Mouse (Mus musculus): ENCODE data around the gene Apeh. TPM values are rescaled to one million over a fixed set of nuclear protein-coding genes. Genes with fewer than 3 reads are reported as not detected.

Apeh gene
- polyA plus RNA-seq, 1 experiment from 2014 or later: 57.9 TPM

DNA sequence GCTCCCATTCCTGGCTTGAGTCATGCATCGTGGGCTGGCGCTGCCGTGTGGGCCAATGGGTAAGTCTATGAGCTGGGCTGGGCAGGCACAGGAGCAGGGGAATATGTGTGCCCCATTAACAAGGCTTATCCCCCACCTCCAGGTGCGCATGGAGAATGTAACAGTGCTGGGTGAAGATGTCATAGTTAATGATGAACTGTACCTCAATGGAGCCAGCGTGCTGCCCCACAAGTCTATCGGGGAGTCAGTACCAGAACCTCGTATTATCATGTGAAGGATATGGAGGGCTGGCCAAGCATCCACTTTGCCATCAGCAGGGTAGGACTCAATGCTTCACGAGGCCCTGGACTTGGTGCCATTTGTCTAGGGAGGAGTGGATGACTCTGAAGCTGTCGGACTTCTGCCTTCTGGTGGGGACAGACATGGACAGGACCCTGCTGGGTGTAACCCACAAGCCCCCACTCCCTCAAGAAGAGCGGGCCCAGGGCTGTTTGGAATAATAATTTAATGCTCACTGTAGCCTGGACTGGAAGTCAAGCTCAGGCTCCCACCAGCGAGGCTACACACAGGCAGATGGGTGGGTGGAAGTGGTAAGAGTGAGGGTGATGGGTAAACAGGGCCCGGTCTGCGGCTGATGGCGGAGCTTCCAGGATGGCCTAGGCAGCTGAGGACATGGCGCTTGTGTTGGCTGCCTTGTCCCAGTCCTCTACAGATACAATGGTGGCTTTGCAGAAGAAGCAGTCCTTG is 43.0 kb downstream of the Apeh start:
- no peak for ATAC-seq (ENCODE audit: insufficient number of reproducible peaks, insufficient read depth, low FRiP score, low TSS enrichment, low read depth)
- Histone ChIP-seq H3K4me3 (replicated peaks) (no peak overlapping the region), H3K4me1 (replicated peaks) (peaks cover 26% of the 10 kb centered on the region), H3K9me3 (no peaks in the 10 kb centered on the region), H3K9ac (replicated peaks) (no peak overlapping the region), H3K27ac (no peak overlapping the region), H3K27me3 (no peaks in the 10 kb centered on the region), H3K4me2 (no peak overlapping the region), H3K36me3 (peaks cover 68% of the 10 kb centered on the region)
- 93% methylated on average over 15 of the region's 15 CpGs for whole genome bisulfite sequencing

- H3K36me3 ChIP-seq: peaks cover 68% of the 10 kb centered on the region
- no peak for ATAC-seq (ENCODE audit: insufficient number of reproducible peaks, insufficient read depth, low FRiP score, low TSS enrichment, low read depth)
- H3K27me3 ChIP-seq: no peaks in the 10 kb centered on the region
- peak overlapping the region; percentile 93 for H3K4me2 ChIP-seq
- H3K4me3 ChIP-seq (replicated peaks): peak overlapping the region; percentile 74
- H3K4me1 ChIP-seq (replicated peaks): peaks cover 26% of the 10 kb centered on the region
- peak overlapping the region; percentile 69 for H3K9ac ChIP-seq (replicated peaks)
- H3K27ac ChIP-seq: peak overlapping the region; percentile 68
- 41% methylated on average over 15 of the region's 15 CpGs for WGBS
- no peaks in the 10 kb centered on the region for H3K9me3 ChIP-seq
Measured at GRCm38 (mm10) chr9:108049561-108050251, 44.7 kb downstream of the Apeh start.

GRCm38 (mm10) chr9:108049016-108049455 is 45.4 kb downstream of the Apeh start, which contains the start of gene Gmppb:
Gene Gmppb (plus strand): TSS chr9:108049242.
- peak; percentile 91 for ATAC-seq (ENCODE audit: insufficient number of reproducible peaks, insufficient read depth, low FRiP score, low TSS enrichment, low read depth)
- H3K9ac ChIP-seq (replicated peaks): peak within 1 kb of the TSS; percentile 69
- under 1% methylated on average over 37 of the region's 39 CpGs for WGBS
- H3K4me3 ChIP-seq (replicated peaks): peak within 1 kb of the TSS; percentile 74
- H3K4me1 ChIP-seq (replicated peaks): peaks cover 26% of the 10 kb centered on the region
- H3K27ac ChIP-seq: peak within 1 kb of the TSS; percentile 78
- H3K4me2 ChIP-seq: peak within 1 kb of the TSS; percentile 93
- no peaks in the 10 kb centered on the region for H3K9me3 ChIP-seq
- no peaks in the 10 kb centered on the region for H3K27me3 ChIP-seq
- H3K36me3 ChIP-seq: peaks cover 64% of the 10 kb centered on the region

DNA sequence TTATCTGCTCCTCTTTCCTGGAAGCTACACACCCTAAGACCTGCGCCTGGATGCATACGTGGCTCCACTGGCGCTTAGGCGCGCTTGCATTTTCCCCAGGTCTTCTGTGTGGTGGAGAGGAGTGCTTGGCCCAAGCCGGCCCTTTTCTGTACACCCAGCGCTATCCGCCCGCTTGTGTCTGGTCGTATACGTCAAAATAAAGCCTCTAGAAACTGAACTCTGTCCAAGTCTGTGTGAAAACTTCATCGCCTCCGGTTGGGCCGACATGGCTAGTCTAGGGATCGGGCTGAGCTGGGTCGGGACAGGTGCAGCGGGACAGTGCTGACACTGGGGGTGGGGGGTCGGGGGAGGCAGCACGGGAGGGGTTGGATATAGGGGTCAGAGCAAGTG is 45.8 kb downstream of the Apeh start:
- H3K36me3 ChIP-seq: peaks cover 61% of the 10 kb centered on the region
- peaks cover 26% of the 10 kb centered on the region for H3K4me1 ChIP-seq (replicated peaks)
- H3K4me3 ChIP-seq (replicated peaks): peak overlapping the region; percentile 74
- H3K4me2 ChIP-seq: peak overlapping the region; percentile 93
- H3K27me3 ChIP-seq: no peaks in the 10 kb centered on the region
- peak; percentile 57 for ATAC-seq (ENCODE audit: insufficient number of reproducible peaks, insufficient read depth, low FRiP score, low TSS enrichment, low read depth)
- H3K9ac ChIP-seq (replicated peaks): peak overlapping the region; percentile 44; the same call in 1 of the 2 replicates
- H3K27ac ChIP-seq: peak overlapping the region; percentile 78
- 3% methylated on average over 19 of the region's 19 CpGs for WGBS
- H3K9me3 ChIP-seq: no peaks in the 10 kb centered on the region

GRCm38 (mm10) chr9:108047601-108048565 is 46.5 kb downstream of the Apeh start:
- Histone ChIP-seq H3K4me1 (replicated peaks) (peaks cover 20% of the 10 kb centered on the region), H3K4me3 (replicated peaks) (peak overlapping the region; percentile 74), H3K9me3 (no peaks in the 10 kb centered on the region), H3K27ac (peak overlapping the region; percentile 78), H3K36me3 (peaks cover 63% of the 10 kb centered on the region), H3K27me3 (no peaks in the 10 kb centered on the region), H3K4me2 (peak overlapping the region; percentile 93), H3K9ac (replicated peaks) (peak overlapping the region; percentile 44; the same call in 1 of the 2 replicates)
- 46% methylated on average over 17 of the region's 17 CpGs for WGBS
- no peak for ATAC-seq (ENCODE audit: insufficient number of reproducible peaks, insufficient read depth, low FRiP score, low TSS enrichment, low read depth)

DNA sequence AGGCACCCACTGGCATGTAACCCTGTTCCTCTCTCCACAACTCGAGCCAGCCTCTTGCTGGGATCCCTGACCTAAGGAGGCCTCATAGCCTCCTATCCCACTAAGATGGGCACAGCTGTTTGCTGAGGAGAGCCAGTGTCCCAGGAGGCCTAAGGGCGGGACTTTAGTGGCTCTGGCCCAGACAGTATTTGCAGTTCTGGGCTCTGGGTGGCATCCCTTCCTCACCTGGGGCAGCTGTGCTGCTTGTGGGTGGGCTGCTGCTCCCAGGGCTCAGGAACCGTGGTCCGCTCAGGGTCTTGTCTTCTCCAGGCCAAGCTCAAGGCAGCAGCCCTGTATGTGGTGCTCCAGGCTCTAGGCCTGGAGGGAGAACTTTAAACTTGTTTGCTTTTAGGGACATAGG is 47.8 kb downstream of the Apeh start:
- 84% methylated on average over 4 of the region's 4 CpGs for WGBS
- Histone ChIP-seq H3K27ac (no peak overlapping the region), H3K9ac (replicated peaks) (no peak overlapping the region), H3K4me3 (replicated peaks) (no peak overlapping the region), H3K4me1 (replicated peaks) (peaks cover 20% of the 10 kb centered on the region), H3K9me3 (no peaks in the 10 kb centered on the region), H3K36me3 (peaks cover 69% of the 10 kb centered on the region), H3K27me3 (no peaks in the 10 kb centered on the region), H3K4me2 (no peak overlapping the region)
- ATAC-seq (ENCODE audit: insufficient number of reproducible peaks, insufficient read depth, low FRiP score, low TSS enrichment, low read depth): no peak

DNA sequence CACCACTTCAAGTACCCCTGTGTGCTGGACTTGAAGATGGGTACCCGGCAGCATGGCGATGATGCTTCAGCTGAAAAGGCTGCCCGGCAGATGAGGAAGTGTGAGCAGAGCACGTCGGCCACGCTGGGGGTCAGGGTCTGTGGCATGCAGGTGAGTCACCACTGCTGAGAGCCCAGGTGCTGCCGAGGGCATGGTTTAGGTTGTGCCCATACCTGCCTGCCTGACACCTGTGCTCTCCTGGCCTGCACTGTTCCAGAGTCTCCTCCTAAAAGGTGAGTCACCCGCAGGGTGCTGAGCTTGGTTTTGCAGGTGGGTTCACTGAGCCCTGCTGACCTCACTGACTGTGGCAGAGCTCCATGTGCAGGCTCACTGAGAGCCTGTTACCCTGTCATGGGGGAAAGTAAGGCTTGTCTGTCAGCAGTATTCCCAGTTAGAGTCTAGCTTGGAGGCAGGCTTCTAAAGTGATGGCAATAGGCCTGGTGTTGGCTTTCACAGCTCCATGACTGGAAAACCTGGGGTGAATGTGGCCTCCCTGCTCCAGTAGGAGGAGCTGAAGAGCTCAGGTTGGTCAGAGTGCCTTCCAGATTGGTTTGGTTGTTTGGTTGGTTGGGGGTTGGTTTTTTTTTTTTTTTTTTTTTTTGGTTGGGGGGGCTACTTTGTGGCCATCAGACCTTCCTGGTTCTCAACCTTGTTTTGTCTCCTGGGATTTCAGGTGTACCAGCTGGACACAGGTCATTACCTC is 49.5 kb downstream of the Apeh start:
- Histone ChIP-seq H3K4me1 (replicated peaks) (peaks cover 18% of the 10 kb centered on the region), H3K4me2 (no peak overlapping the region), H3K9me3 (no peaks in the 10 kb centered on the region), H3K4me3 (replicated peaks) (no peak overlapping the region), H3K27ac (no peak overlapping the region), H3K27me3 (no peaks in the 10 kb centered on the region), H3K36me3 (peaks cover 67% of the 10 kb centered on the region), H3K9ac (replicated peaks) (no peak overlapping the region)
- ATAC-seq (ENCODE audit: insufficient number of reproducible peaks, insufficient read depth, low FRiP score, low TSS enrichment, low read depth): no peak
- 95% methylated on average over 8 of the region's 8 CpGs for WGBS

Small RNA genes lying within 50 kb of the gene (microRNA-seq; reads per million reads assigned to microRNA genes)
- gene Gm47303: not detected
- not detected for gene Mir7088

Other genes with a start within 250 kb of the Apeh start
- gene Rbm6, start 221.4 kb downstream of the Apeh start, polyA plus RNA-seq (2016; fragmentation: Nextera tagmentation; extraction: Ambion mirVana): 111 TPM in 2 replicates
- gene Mon1a, start 206.5 kb downstream of the Apeh start, polyA plus RNA-seq (2016; fragmentation: Nextera tagmentation; extraction: Ambion mirVana): 10.4 and 12.9 TPM in 2 replicates
- 2.5 and 3.1 TPM in 2 replicates for gene Mst1r, start 187.7 kb downstream of the Apeh start, polyA plus RNA-seq (2016; fragmentation: Nextera tagmentation; extraction: Ambion mirVana)
- gene Actl11, start 166.1 kb downstream of the Apeh start, polyA plus RNA-seq (2016; fragmentation: Nextera tagmentation; extraction: Ambion mirVana): not detected in 2 replicates
- gene Camkv, start 158.9 kb downstream of the Apeh start, polyA plus RNA-seq (2016; fragmentation: Nextera tagmentation; extraction: Ambion mirVana): 11.3 and 12.7 TPM in 2 replicates
- 32.3 and 33.0 TPM in 2 replicates for gene Traip, start 144.5 kb downstream of the Apeh start, polyA plus RNA-seq (2016; fragmentation: Nextera tagmentation; extraction: Ambion mirVana)
- gene Uba7, start 119.1 kb downstream of the Apeh start, polyA plus RNA-seq (2016; fragmentation: Nextera tagmentation; extraction: Ambion mirVana): 25.4 and 29.8 TPM in 2 replicates
- 10.4 and 11.2 TPM in 2 replicates for gene Gm20661, start 111.5 kb downstream of the Apeh start, polyA plus RNA-seq (2016; fragmentation: Nextera tagmentation; extraction: Ambion mirVana)
- gene Inka1, start 108.7 kb downstream of the Apeh start, polyA plus RNA-seq (2016; fragmentation: Nextera tagmentation; extraction: Ambion mirVana): 133 and 138 TPM in 2 replicates
- gene Cdhr4, start 102.1 kb downstream of the Apeh start, polyA plus RNA-seq (2016; fragmentation: Nextera tagmentation; extraction: Ambion mirVana): 18.6 and 19.3 TPM in 2 replicates
- 1.3 TPM in 2 replicates for gene Gm20662, start 98.3 kb downstream of the Apeh start, polyA plus RNA-seq (2016; fragmentation: Nextera tagmentation; extraction: Ambion mirVana)
- gene Ip6k1, start 92.1 kb downstream of the Apeh start, polyA plus RNA-seq (2016; fragmentation: Nextera tagmentation; extraction: Ambion mirVana): 80.6 and 84.4 TPM in 2 replicates
- 22.5 and 25.5 TPM in 2 replicates for gene Gmppb, start 45.4 kb downstream of the Apeh start, polyA plus RNA-seq (2016; fragmentation: Nextera tagmentation; extraction: Ambion mirVana)
- gene Amigo3, start 41.4 kb downstream of the Apeh start, polyA plus RNA-seq (2016; fragmentation: Nextera tagmentation; extraction: Ambion mirVana): 3.1 and 3.7 TPM in 2 replicates
- 0.18 and 0.51 TPM in 2 replicates for gene Mst1, start 14.2 kb downstream of the Apeh start, polyA plus RNA-seq (2016; fragmentation: Nextera tagmentation; extraction: Ambion mirVana)
- 30.5 and 38.0 TPM in 2 replicates for gene Rnf123, start 11.3 kb downstream of the Apeh start, polyA plus RNA-seq (2016; fragmentation: Nextera tagmentation; extraction: Ambion mirVana)
- 1.1 and 1.2 TPM in 2 replicates for gene Bsn, start 95.8 kb upstream of the Apeh start, polyA plus RNA-seq (2016; fragmentation: Nextera tagmentation; extraction: Ambion mirVana)
- 45.7 and 53.3 TPM in 2 replicates for gene Dag1, start 169.4 kb upstream of the Apeh start, polyA plus RNA-seq (2016; fragmentation: Nextera tagmentation; extraction: Ambion mirVana)
- 45.0 and 46.4 TPM in 2 replicates for gene Nicn1, start 195.8 kb upstream of the Apeh start, polyA plus RNA-seq (2016; fragmentation: Nextera tagmentation; extraction: Ambion mirVana)
- 13.3 and 17.0 TPM in 2 replicates for gene Amt, start 202.2 kb upstream of the Apeh start, polyA plus RNA-seq (2016; fragmentation: Nextera tagmentation; extraction: Ambion mirVana)
- 324 and 387 TPM in 2 replicates for gene Rhoa, start 211.5 kb upstream of the Apeh start, polyA plus RNA-seq (2016; fragmentation: Nextera tagmentation; extraction: Ambion mirVana)
- 21.2 and 22.6 TPM in 2 replicates for gene Tcta, start 211.6 kb upstream of the Apeh start, polyA plus RNA-seq (2016; fragmentation: Nextera tagmentation; extraction: Ambion mirVana)
- 797 and 821 TPM in 2 replicates for gene Gpx1, start 244.3 kb upstream of the Apeh start, polyA plus RNA-seq (2016; fragmentation: Nextera tagmentation; extraction: Ambion mirVana)